Mouse (Mus musculus): ENCODE data around the gene BC025920. TPM values are rescaled to one million over a fixed set of nuclear protein-coding genes. Genes with fewer than 3 reads are reported as not detected.

BC025920 gene
- polyA plus RNA-seq, 1 experiment from 2014 or later = 1.8 TPM

GRCm38 (mm10) chr10:81655178-81655577, 49.1 kb downstream of the BC025920 start:
- Histone ChIP-seq H3K4me1 (replicated peaks) (peaks cover 3% of the 10 kb centered on the region; the same call in 1 of the 2 replicates), H3K36me3 (peaks cover 76% of the 10 kb centered on the region), H3K9me3 (peaks cover 74% of the 10 kb centered on the region), H3K4me3 (no peak overlapping the region), H3K27me3 (no peaks in the 10 kb centered on the region), H3K27ac (no peak overlapping the region), H3K4me2 (no peak overlapping the region), H3K9ac (no peak overlapping the region)
- WGBS = 98% methylated on average over 10 of the region's 10 CpGs
- ATAC-seq (ENCODE audit: low FRiP score) = no peak

GRCm38 (mm10) chr10:81656174-81656573, 50.1 kb downstream of the BC025920 start:
- Histone ChIP-seq H3K9ac (no peak overlapping the region), H3K27me3 (no peaks in the 10 kb centered on the region), H3K4me3 (no peak overlapping the region), H3K4me2 (no peak overlapping the region), H3K4me1 (replicated peaks) (no peaks in the 10 kb centered on the region), H3K9me3 (peaks cover 74% of the 10 kb centered on the region), H3K27ac (no peak overlapping the region), H3K36me3 (peaks cover 74% of the 10 kb centered on the region)
- 97% methylated on average over 2 of the region's 2 CpGs for WGBS
- ATAC-seq (ENCODE audit: low FRiP score) = no peak

Other genes starting within 250 kb of the BC025920 start
- gene Mfsd12, start 248.8 kb upstream of the BC025920 start, polyA plus RNA-seq (2015; fragmentation: Nextera tagmentation; extraction: Ambion mirVana) = 11.9 and 12.4 TPM in 2 replicates
- gene 4930404N11Rik, start 240.5 kb upstream of the BC025920 start, polyA plus RNA-seq (2015; fragmentation: Nextera tagmentation; extraction: Ambion mirVana) = 1.0 and 1.1 TPM in 2 replicates
- 121 and 126 TPM in 2 replicates for gene Fzr1, start 227.8 kb upstream of the BC025920 start, polyA plus RNA-seq (2015; fragmentation: Nextera tagmentation; extraction: Ambion mirVana)
- gene Dohh, start 221.8 kb upstream of the BC025920 start, polyA plus RNA-seq (2015; fragmentation: Nextera tagmentation; extraction: Ambion mirVana) = 72.1 and 74.8 TPM in 2 replicates
- gene Gm48551, start 221.8 kb upstream of the BC025920 start, polyA plus RNA-seq (2015; fragmentation: Nextera tagmentation; extraction: Ambion mirVana) = 6.5 and 8.1 TPM in 2 replicates
- 2.0 and 2.3 TPM in 2 replicates for gene Gm48552, start 217.3 kb upstream of the BC025920 start, polyA plus RNA-seq (2015; fragmentation: Nextera tagmentation; extraction: Ambion mirVana)
- gene Smim24, start 213.2 kb upstream of the BC025920 start, polyA plus RNA-seq (2015; fragmentation: Nextera tagmentation; extraction: Ambion mirVana) = 1.8 TPM in 2 replicates
- 21.3 and 22.4 TPM in 2 replicates for gene Nfic, start 150.6 kb upstream of the BC025920 start, polyA plus RNA-seq (2015; fragmentation: Nextera tagmentation; extraction: Ambion mirVana)
- gene Celf5, start 123.6 kb upstream of the BC025920 start, polyA plus RNA-seq (2015; fragmentation: Nextera tagmentation; extraction: Ambion mirVana) = 61.3 and 69.0 TPM in 2 replicates
- gene Ncln, start 109.9 kb upstream of the BC025920 start, polyA plus RNA-seq (2015; fragmentation: Nextera tagmentation; extraction: Ambion mirVana) = 56.0 and 62.1 TPM in 2 replicates
- gene S1pr4, start 106.1 kb upstream of the BC025920 start, polyA plus RNA-seq (2015; fragmentation: Nextera tagmentation; extraction: Ambion mirVana) = 0.93 and 0.95 TPM in 2 replicates
- gene Gna15, start 82.0 kb upstream of the BC025920 start, polyA plus RNA-seq (2015; fragmentation: Nextera tagmentation; extraction: Ambion mirVana) = 1.2 and 1.7 TPM in 2 replicates
- 79.8 and 82.4 TPM in 2 replicates for gene Gna11, start 61.1 kb upstream of the BC025920 start, polyA plus RNA-seq (2015; fragmentation: Nextera tagmentation; extraction: Ambion mirVana)
- gene Aes, start 46.8 kb upstream of the BC025920 start, polyA plus RNA-seq (2015; fragmentation: Nextera tagmentation; extraction: Ambion mirVana) = 545 and 558 TPM in 2 replicates
- gene Tle2, start 31.7 kb upstream of the BC025920 start, polyA plus RNA-seq (2015; fragmentation: Nextera tagmentation; extraction: Ambion mirVana) = 27.7 and 28.9 TPM in 2 replicates
- 3.0 and 4.2 TPM in 2 replicates for gene Tle6, start 5.2 kb upstream of the BC025920 start, polyA plus RNA-seq (2015; fragmentation: Nextera tagmentation; extraction: Ambion mirVana)
- 57.7 and 63.8 TPM in 2 replicates for gene Sirt6, start 21.5 kb downstream of the BC025920 start, polyA plus RNA-seq (2015; fragmentation: Nextera tagmentation; extraction: Ambion mirVana)
- gene Ankrd24, start 22.3 kb downstream of the BC025920 start, polyA plus RNA-seq (2015; fragmentation: Nextera tagmentation; extraction: Ambion mirVana) = 11.7 and 13.5 TPM in 2 replicates
- 6.2 and 6.4 TPM in 2 replicates for gene Gm10778, start 42.8 kb downstream of the BC025920 start, polyA plus RNA-seq (2015; fragmentation: Nextera tagmentation; extraction: Ambion mirVana)
- 17.5 and 18.3 TPM in 2 replicates for gene Zfp433, start 98.6 kb downstream of the BC025920 start, polyA plus RNA-seq (2015; fragmentation: Nextera tagmentation; extraction: Ambion mirVana)
- gene Gm3055, start 164.9 kb downstream of the BC025920 start, polyA plus RNA-seq (2015; fragmentation: Nextera tagmentation; extraction: Ambion mirVana) = 16.6 and 16.7 TPM in 2 replicates
- 2.6 and 3.4 TPM in 2 replicates for gene Gm4767, start 205.9 kb downstream of the BC025920 start, polyA plus RNA-seq (2015; fragmentation: Nextera tagmentation; extraction: Ambion mirVana)

Measured in hindbrain, embryonic 13.5 days (tissue).